Mouse (Mus musculus): ENCODE measurements around the gene Scd4.

The Scd4 gene

DNA sequence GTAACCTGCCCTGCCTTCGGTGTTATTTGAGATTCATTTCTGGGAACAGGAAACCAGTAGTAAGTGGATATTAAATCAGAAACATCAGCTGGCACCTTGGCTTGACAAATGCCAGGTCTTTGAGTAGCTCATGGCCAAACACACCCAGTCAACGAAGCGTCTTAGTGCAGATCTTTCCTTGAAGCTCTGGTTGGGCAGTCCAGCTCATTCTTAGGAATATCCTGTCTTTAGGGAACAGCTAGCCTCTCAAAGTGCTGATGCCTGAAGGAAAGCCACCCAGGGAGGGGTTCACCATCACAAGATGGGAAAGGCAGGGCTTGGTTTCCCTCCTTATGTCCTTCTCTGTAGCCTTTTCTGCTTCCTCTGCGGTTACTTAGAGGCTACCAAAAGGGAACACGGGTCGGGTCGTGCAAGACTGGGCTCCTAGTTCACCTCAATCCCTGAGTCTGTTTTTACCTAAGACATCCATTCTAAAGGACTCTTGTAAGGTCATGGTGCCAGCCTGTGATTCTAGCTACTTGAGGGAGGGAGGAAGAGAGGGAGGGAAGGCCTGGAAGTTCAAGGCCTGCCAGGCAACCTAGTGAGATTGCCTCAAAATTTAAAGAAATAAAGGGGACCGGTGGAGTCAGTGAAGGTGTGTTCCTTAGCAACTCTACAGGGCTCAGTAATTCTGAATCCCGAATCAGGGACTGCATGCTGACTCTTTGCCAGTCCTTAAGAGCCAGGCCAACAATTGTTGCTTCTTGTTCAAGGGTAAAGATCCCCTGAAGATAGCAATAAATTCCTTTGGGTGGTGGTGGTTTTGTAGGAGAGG lies 25.6 kb upstream of the Scd4 start:
- CTCF ChIA-PET, result interaction anchor here in 3 of 4 experiments (0.6 to 1.1 kb wide), 3 partner anchors 12 to 117 kb away, joined by 3 read pairs; no protein-coding TSS in a partner anchor
- POLR2A ChIA-PET, result interaction anchor here (0.6 to 22.2 kb wide), 16 partner anchors 8 to 82 kb away, joined by 3 to 443 read pairs (median 4); partner anchors contain the start of genes Scd2 (in 1 of the 4) and Scd4 (in 1 of the 4)

DNA sequence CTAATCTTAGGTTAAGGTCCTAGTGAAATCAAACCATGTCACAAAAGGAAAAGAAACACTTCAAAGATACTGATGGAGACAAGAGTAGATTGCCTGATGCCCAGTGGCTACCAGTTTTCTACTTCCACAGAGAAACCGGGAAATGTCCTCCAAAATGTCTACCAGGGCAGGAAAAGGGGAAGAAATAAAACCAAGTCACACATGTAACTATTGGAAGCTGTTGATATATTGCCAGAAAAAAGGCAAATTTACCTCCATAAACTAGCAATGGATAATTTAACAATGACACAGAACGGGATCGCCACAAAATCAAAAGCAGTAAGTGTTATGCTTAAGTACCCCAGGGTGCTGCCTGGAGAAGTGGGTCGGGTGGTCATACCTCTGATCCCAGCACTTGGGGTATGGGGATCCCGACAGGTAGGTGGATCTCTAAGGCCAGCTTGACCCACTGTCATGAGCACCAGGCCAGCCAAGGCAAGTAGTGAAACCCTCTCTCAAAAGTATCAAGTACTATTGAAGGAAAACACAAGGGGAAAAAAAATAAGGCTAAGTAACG lies 24.9 kb upstream of the Scd4 start:
- CTCF ChIA-PET, result no interaction called here
- POLR2A ChIA-PET, result interaction anchor here in 2 of 4 experiments (1.3 to 22.2 kb wide), 6 partner anchors 8 to 62 kb away, joined by 3 to 443 read pairs (median 48); partner anchors contain the start of gene Scd2 (in 1 of the 2)

GRCm38 (mm10) chr19:44308611-44309246 lies 24.2 kb upstream of the Scd4 start:
- ChIA-PET CTCF (interaction anchor here in 2 of 4 experiments (0.6 to 1.1 kb wide), 2 partner anchors 113 to 114 kb away, joined by 3 to 4 read pairs; no protein-coding TSS in a partner anchor), POLR2A (interaction anchor here in 2 of 4 experiments (0.9 to 22.2 kb wide), 9 partner anchors 7 to 62 kb away, joined by 3 to 443 read pairs (median 13); partner anchors contain the start of gene Scd2 (in 2 of the 2))

DNA sequence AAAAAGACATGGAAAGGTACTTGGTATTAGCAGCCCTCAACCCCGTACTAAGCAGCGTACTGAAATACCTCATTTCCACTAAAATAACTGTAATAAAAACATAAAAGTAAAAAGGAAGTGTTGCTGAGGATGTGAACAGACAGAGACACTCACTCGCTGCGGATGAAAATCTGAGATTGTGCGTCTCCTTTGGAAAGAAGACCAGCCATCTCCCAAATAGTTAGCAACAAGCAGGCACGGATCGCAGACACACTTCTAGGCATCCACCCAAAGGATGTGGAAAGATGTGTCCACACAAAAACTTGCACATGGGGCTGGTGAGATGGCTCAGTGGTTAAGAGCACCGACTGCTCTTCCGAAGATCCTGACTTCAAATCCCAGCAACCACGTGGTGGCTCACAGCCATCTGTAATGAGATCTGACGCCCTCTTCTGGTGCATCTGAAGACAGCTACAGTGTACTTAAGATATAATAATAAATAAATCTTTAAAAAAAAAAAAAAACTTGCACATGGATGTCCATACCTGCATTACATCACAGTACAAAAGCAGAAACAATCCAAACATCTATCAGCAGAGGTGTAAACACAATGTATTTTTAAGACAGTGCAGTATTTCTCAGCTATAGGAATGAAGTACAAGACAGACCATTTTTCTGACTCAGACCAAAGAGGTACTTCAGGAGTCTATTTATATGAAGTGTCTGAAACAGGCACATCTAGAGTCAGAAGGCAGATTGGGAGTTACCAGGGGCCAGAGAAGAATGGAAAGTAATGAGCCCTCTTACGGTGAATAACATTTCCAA lies 23.3 kb upstream of the Scd4 start:
- POLR2A ChIA-PET, result interaction anchor here in 2 of 4 experiments (0.7 to 22.2 kb wide), 14 partner anchors 8 to 686 kb away, joined by 3 to 443 read pairs (median 4); partner anchors contain the start of gene Scd2 (in 2 of the 2)
- CTCF ChIA-PET, result interaction anchor here in 3 of 4 experiments (0.6 to 1.5 kb wide), 8 partner anchors 14 to 825 kb away, joined by 3 to 5 read pairs (median 3); no protein-coding TSS in a partner anchor

GRCm38 (mm10) chr19:44310155-44310575 lies 22.7 kb upstream of the Scd4 start:
- ChIA-PET CTCF (interaction anchor here in 1 of 4 experiments (0.5 to 1.6 kb wide), 6 partner anchors 15 to 689 kb away, joined by 3 to 5 read pairs (median 3); partner anchors contain the start of gene Scd2), POLR2A (interaction anchor here in 2 of 4 experiments (0.7 to 22.2 kb wide), 17 partner anchors 8 to 685 kb away, joined by 3 to 443 read pairs (median 6); partner anchors contain the start of gene Scd2 (in 2 of the 2))

DNA sequence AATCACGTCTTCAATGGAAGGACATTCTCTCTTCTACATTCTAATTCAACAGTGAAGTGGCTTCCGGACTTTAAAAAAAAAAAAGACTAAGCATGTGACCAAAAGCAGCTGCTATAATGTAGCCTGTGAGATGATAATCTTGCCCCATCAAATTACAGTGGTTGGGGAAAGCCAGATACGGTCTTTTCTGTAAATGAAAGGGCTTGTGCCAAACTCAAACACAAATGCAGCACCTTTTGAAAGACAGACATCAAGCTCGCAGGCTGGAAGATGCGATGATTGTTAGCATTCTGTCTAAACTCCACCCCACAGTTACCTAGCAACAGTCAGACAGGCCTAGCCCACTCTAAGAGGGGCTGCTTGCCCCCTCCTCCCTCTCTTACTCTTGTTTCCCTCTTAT lies 22.1 kb upstream of the Scd4 start:
- ChIA-PET CTCF (interaction anchor here in 3 of 4 experiments (0.5 to 1.6 kb wide), 8 partner anchors 9 to 116 kb away, joined by 3 to 5 read pairs (median 4); partner anchors contain the start of gene Scd2 (in 1 of the 3)), POLR2A (interaction anchor here in 3 of 4 experiments (0.6 to 22.2 kb wide), 30 partner anchors 7 to 175 kb away, joined by 3 to 443 read pairs (median 5); partner anchors contain the start of gene Scd2 (in 2 of the 3))

- POLR2A ChIA-PET, result interaction anchor here in 3 of 4 experiments (0.6 to 22.2 kb wide), 41 partner anchors 8 to 262 kb away, joined by 3 to 443 read pairs (median 4); partner anchors contain the start of gene Scd2 (in 3 of the 3)
These were observed 21.4 kb upstream of the Scd4 start for GRCm38 (mm10) chr19:44311306-44312006.

GRCm38 (mm10) chr19:44312007-44312360 lies 20.9 kb upstream of the Scd4 start:
- ChIA-PET CTCF (interaction anchor here (0.5 to 1.6 kb wide), 7 partner anchors 10 to 116 kb away, joined by 3 to 5 read pairs (median 4); partner anchors contain the start of gene Scd2 (in 1 of the 4)), POLR2A (interaction anchor here in 3 of 4 experiments (0.6 to 22.2 kb wide), 38 partner anchors 8 to 263 kb away, joined by 3 to 443 read pairs (median 4); partner anchors contain the start of gene Scd2 (in 3 of the 3))

More at GRCm38 (mm10) chr19:44311306-44312006, 21.4 kb upstream of the Scd4 start:
- CTCF ChIA-PET, result interaction anchor here (0.5 to 1.6 kb wide), 10 partner anchors 10 to 117 kb away, joined by 3 to 5 read pairs (median 4); partner anchors contain the start of gene Scd2 (in 1 of the 4)

GRCm38 (mm10) chr19:44313066-44313465 lies 19.8 kb upstream of the Scd4 start:
- ChIA-PET POLR2A (interaction anchor here (0.7 to 6.7 kb wide), 8 partner anchors 8 to 74 kb away, joined by 4 to 78 read pairs (median 6); no protein-coding TSS in a partner anchor), CTCF (interaction anchor here in 2 of 4 experiments (0.6 kb wide), 2 partner anchors 51 to 118 kb away, joined by 3 read pairs; no protein-coding TSS in a partner anchor)

DNA sequence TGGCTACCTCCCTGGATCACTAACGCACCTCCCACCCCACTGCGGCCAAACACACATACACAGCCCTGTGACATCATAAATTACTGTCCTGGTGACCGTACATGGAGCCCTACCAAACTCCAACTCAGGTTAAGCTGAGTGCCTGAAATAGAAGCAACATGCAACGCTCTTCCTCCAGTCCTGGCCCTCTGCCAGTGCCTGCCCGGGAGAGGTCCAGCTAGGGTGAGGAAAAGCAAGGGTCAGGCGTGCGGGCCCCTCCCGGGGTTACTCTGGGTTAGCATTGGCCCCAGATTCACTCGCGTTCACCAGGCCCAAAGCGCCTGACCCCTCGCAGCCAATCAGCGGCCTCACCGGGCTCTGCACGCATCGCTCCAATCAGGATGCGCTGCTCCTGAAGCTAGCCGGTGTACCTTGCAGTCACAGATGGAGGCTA lies 18.5 kb upstream of the Scd4 start:
- CTCF ChIA-PET, result interaction anchor here in 3 of 4 experiments (0.6 to 1.5 kb wide), 12 partner anchors 13 to 458 kb away, joined by 3 to 9 read pairs (median 3); partner anchors contain the start of gene Scd2 (in 1 of the 3)
- POLR2A ChIA-PET, result interaction anchor here (0.6 to 6.7 kb wide), 50 partner anchors 9 to 691 kb away, joined by 3 to 78 read pairs (median 4); partner anchors contain the start of genes Scd2 (in 2 of the 4), Scd4 (in 2 of the 4), Scd1 (in 1 of the 4) and Twnk (in 1 of the 4)

DNA sequence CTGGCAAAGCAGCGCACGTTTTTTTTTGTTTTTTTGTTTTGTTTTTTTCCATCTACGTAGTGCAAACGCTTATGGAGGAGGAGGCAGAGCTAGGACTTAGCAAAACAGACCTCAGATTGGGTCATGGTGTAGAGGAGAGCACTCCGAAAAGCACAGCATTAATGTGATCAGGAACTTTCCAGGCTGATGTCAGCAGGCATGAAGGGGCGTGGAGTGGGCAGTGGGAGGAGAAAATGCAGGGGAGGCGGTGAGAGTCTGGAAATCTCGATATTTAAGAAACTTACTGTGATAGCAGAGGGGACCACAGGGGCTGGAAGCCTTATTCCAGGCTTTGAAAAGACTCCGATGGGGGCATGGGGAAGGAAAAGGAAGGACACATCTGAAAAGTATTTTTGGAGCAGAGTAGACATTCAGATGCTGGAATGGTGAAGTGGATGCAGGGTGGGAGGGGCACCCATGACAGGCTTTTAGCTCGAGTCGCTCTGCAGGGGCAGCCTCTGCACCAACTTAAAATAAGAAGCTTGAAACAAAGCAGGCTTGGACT lies 17.9 kb upstream of the Scd4 start:
- ChIA-PET CTCF (interaction anchor here in 2 of 4 experiments (0.7 to 1.5 kb wide), 9 partner anchors 14 to 153 kb away, joined by 3 to 9 read pairs (median 3); partner anchors contain the start of gene Scd2 (in 1 of the 2)), POLR2A (interaction anchor here (0.6 to 6.7 kb wide), 48 partner anchors 10 to 690 kb away, joined by 3 to 78 read pairs (median 4); partner anchors contain the start of genes Scd2 (in 2 of the 4), Scd4 (in 2 of the 4), Scd1 (in 1 of the 4) and Twnk (in 1 of the 4))

GRCm38 (mm10) chr19:44316752-44317315 lies 16.1 kb upstream of the Scd4 start:
- POLR2A ChIA-PET, result interaction anchor here in 3 of 4 experiments (0.6 to 6.7 kb wide), 25 partner anchors 12 to 615 kb away, joined by 3 to 78 read pairs (median 4); partner anchors contain the start of genes Scd2 (in 2 of the 3), Scd4 (in 1 of the 3) and Slf2 (in 1 of the 3)
- CTCF ChIA-PET, result interaction anchor here in 3 of 4 experiments (0.5 to 0.9 kb wide), 6 partner anchors 23 to 703 kb away, joined by 3 to 8 read pairs (median 4); partner anchors contain the start of gene Scd2 (in 1 of the 3)

- POLR2A ChIA-PET, result interaction anchor here (0.6 to 6.7 kb wide), 23 partner anchors 10 to 533 kb away, joined by 3 to 78 read pairs (median 4); partner anchors contain the start of gene Scd2 (in 2 of the 4)
- CTCF ChIA-PET, result interaction anchor here in 3 of 4 experiments (0.5 to 0.9 kb wide), 6 partner anchors 12 to 704 kb away, joined by 3 to 8 read pairs (median 4); partner anchors contain the start of gene Scd2 (in 1 of the 3)
These were observed 15.5 kb upstream of the Scd4 start for GRCm38 (mm10) chr19:44317391-44317790.

DNA sequence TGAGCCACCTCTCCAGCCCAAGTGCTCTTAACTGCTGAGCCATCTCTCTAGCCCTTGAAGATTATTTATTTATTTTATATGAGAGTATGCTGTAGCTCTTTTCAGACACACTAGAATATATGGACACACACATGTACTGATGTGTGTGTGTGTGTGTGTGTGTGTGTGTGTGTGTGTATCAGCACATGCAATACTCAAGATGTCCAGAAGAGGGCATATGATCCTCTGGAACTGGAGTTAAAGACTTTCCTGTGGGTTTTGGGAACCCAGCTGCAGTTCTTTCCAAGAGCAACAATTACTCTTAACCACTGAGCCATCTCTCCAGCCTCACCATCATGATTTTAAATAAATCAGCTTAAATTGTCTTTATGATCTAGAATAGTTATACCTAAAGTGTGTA lies 14.3 kb upstream of the Scd4 start:
- POLR2A ChIA-PET, result interaction anchor here in 3 of 4 experiments (0.6 to 6.7 kb wide), 5 partner anchors 13 to 123 kb away, joined by 3 to 78 read pairs (median 3); no protein-coding TSS in a partner anchor
- CTCF ChIA-PET, result interaction anchor here in 1 of 4 experiments (0.6 to 0.7 kb wide), 2 partner anchors 13 to 97 kb away, joined by 7 to 8 read pairs; no protein-coding TSS in a partner anchor

Data from embryonic stem cell, embryonic (primary cell).